Mouse (Mus musculus) embryonic facial prominence, embryonic 12.5 days (tissue): ENCODE measurements around the gene Mars. TPM values are rescaled to one million over a fixed set of nuclear protein-coding genes. Genes with fewer than 3 reads are reported as not detected.

Experiments used
- ATAC-seq: fragments of 200-750 bp; cut with Nextera tagmentation; 2 replicates; pipeline ENCODE4 v1.8.0; 2017; ENCODE audit not compliant: insufficient number of reproducible peaks, insufficient read depth, low FRiP score, low TSS enrichment
- H3K27ac ChIP-seq: fragments of 300-500 bp; sonication (generic); 2 replicates; pipeline ENCODE4 v1.5.1; 2016; ENCODE audit warnings: mild to moderate bottlenecking
- H3K27me3 ChIP-seq: fragments of 300-500 bp; sonication (generic); 2 replicates; pipeline ENCODE4 v1.6.1; 2016; ENCODE audit warnings: mild to moderate bottlenecking, moderate library complexity
- H3K36me3 ChIP-seq: fragments of 300-500 bp; sonication (generic); 2 replicates; pipeline ENCODE4 v1.6.1; 2016; ENCODE audit warnings: mild to moderate bottlenecking
- H3K4me1 ChIP-seq: fragments of 300-500 bp; sonication (generic); 2 replicates; pipeline ENCODE4 v1.6.1; 2016
- H3K4me2 ChIP-seq: fragments of 300-500 bp; sonication (generic); replicated peaks from 2 replicates; pipeline ENCODE4 v1.6.1; 2016; ENCODE audit warnings: mild to moderate bottlenecking, moderate library complexity
- H3K4me3 ChIP-seq: fragments of 300-500 bp; sonication (generic); 2 replicates; pipeline ENCODE4 v1.5.1; 2016; ENCODE audit warnings: mild to moderate bottlenecking
- H3K9ac ChIP-seq: fragments of 300-500 bp; sonication (generic); 2 replicates; pipeline ENCODE4 v1.6.1; 2016; ENCODE audit warnings: mild to moderate bottlenecking, moderate library complexity
- H3K9me3 ChIP-seq: fragments of 300-500 bp; sonication (generic); 2 replicates; pipeline ENCODE4 v1.6.1; 2016; ENCODE audit warnings: mild to moderate bottlenecking, moderate library complexity
- WGBS: fragments of 180-500 bp; shearing (Covaris S2); methylation state at CpG from one replicate; pipeline ENCODE4 v1.1.7; 2016; 5-methylcytosine and 5-hydroxymethylcytosine counted together
- polyA plus RNA-seq: library from polyadenylated mRNA; unstranded; fragments of >200 nt; fragmentation: Nextera tagmentation; extraction: Ambion mirVana; gene quantifications from 2 replicates; pipeline ENCODE4 v1.2.1, GENCODE M21; 2016

Mars gene
- 138 and 142 TPM in 2 replicates for polyA plus RNA-seq

DNA sequence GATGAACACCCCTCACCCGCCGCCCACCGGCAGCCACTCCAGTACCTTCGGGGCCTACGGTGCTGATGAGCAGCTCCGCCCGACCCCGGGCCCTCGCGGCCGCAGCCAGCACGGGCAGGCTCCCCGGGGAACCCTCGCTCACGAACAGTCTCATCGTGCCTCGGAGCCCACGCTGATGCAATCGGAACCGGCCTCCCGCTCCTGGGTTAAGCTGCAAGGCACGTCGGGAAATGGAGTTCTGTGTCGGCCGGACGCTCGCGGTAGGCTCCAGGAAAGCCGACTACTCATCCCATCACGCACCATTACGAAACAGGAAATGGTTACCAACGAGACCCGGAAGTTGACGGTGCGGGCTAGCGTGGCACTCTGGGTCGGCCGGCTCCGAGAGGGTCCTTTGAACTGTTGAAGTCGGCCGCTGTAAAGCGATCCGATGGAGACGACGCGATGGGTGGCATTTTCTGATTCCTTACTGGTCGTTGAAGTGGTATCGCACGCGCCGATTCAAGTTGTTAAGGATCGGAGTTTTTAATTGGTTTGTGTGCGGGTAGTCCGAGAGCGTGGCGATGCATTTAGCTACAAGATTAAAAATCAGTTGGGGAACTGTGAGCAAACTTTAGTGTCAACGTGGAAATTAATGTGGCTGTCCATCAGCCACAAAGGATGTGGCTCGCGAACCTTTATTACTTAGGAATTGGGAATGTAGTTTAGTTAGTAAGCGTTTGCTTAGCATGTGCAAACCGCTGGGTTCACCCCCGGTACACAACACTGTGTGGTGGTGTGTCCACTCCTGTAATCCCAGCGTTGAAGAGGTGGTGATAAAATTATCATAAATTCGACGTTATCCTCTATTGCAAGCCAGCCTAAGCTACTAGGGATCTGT is at the start of gene Mars:
Mars (minus strand) TSS at position 311 of the 880 bp plus-strand sequence.
- Histone ChIP-seq H3K9ac (peak within 1 kb of the TSS; percentile 78), H3K36me3 (peaks cover 26% of the 10 kb centered on the region), H3K27ac (peak within 1 kb of the TSS; percentile 58), H3K9me3 (no peaks in the 10 kb centered on the region), H3K27me3 (no peaks in the 10 kb centered on the region), H3K4me3 (peak within 1 kb of the TSS; percentile 84), H3K4me1 (peaks cover 10% of the 10 kb centered on the region), H3K4me2 (peak within 1 kb of the TSS; percentile 77)
- WGBS = under 1% methylated on average over 65 of the region's 65 CpGs
- peak; percentile 93 for ATAC-seq

DNA sequence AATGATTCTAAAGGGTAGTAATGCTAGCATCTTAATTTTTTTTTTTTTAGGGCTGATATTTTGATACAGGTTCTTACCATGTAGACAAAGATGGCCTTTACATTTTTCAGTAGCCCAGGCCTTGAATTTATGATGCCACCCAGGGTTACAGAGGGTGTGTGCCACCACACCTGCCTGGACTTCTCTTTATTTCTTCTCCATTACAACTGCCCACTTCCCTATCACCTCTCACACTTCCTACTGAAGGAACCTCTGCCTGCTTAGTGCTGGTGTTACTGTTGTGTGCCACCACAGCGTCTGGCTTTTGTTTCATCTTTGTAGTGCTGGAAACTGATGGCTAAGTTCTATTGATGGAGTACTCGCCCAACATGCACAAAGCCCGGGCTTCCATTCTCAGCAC is 49.1 kb upstream of the Mars start:
- Histone ChIP-seq H3K36me3 (no peaks in the 10 kb centered on the region), H3K9me3 (no peaks in the 10 kb centered on the region), H3K9ac (no peak overlapping the region), H3K4me2 (no peak overlapping the region), H3K27ac (no peak overlapping the region), H3K4me3 (no peak overlapping the region), H3K27me3 (no peaks in the 10 kb centered on the region), H3K4me1 (no peaks in the 10 kb centered on the region)
- WGBS = 81% methylated on average over 3 of the region's 3 CpGs
- no peak for ATAC-seq

DNA sequence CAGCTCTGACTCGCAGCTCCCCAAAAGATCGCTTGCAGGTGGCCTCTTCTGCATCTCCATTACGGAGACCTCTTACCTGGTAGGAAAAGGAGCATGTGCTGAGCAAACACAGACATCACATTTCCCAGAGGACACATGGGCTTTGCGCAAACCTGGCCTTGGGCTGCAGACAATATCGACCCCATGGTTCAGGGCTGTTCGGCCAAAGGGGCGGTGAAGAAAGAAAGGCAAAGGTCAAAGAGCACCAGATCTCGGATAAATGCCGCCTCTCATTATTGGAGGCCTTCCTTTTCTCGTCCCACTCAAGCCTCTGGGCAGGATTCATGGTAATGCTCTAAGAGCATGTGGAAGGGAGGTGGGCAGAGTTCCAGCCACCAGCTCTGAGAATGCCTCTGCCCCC is 43.8 kb upstream of the Mars start:
- H3K9me3 ChIP-seq = no peaks in the 10 kb centered on the region
- no peaks in the 10 kb centered on the region for H3K4me1 ChIP-seq
- 0 out of 2 replicates have a peak, but pooled peaks cover 5% of the 10 kb centered on the region for H3K27me3 ChIP-seq
- H3K27ac ChIP-seq = no peak overlapping the region
- ATAC-seq = no peak
- H3K4me2 ChIP-seq = no peak overlapping the region
- no peak overlapping the region for H3K4me3 ChIP-seq
- H3K9ac ChIP-seq = no peak overlapping the region
- no peaks in the 10 kb centered on the region for H3K36me3 ChIP-seq
- 51% methylated on average over 10 of the region's 10 CpGs for WGBS

DNA sequence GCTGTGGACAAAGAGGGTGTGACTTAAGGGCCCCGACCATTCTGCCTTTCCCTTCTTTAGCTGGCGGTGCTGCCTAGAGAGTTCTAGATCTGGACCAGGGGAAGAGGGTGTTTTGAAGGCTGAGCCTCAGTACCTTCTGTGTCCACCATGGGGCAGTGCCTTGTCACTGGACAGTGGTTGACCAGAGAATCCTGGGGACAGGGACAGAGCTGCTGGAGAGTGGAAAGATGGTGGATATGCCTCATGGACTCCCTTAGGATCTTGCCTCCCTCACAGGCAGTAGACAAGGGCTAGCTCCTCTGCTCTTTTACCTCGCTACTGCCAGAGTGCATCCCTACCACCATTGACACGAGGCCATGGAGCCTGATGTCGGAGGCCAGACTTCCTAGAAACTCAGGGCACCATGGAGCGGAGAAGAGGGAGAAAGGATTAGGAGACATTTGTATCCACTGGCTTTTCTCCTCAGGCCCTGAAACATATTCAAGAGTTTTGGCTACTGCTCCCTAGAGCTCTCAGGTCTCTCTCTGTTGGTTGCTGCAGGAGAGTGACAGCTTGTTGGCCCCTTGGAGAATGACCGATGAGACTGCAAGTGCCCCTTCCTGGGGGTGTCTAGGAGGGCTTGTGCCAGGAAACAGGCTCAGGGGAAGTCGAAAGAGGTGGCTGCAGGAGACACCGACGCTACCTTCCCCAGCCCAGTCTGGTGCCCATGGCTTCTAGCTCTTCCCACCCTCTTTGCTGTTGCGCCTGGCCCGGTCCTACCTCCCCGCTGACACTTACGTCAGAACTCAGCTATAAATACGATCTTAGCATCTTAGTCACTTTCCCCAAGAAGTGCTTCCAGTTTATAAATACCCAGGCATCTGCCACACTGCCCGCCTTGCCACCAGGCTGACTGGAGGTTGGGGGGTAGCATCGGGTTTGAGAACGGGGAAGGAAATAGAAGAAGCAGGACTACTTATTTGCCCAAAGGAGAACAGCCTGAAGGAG is 42.6 kb upstream of the Mars start, which contains the start of gene Inhbe:
Inhbe (minus strand) TSS at position 503 of the 987 bp plus-strand sequence.
- H3K36me3 ChIP-seq = no peaks in the 10 kb centered on the region
- no peaks in the 10 kb centered on the region for H3K4me1 ChIP-seq
- no peak for ATAC-seq
- H3K27ac ChIP-seq = no peak within 1 kb of the TSS
- no peak within 1 kb of the TSS for H3K9ac ChIP-seq
- no peaks in the 10 kb centered on the region for H3K9me3 ChIP-seq
- no peak within 1 kb of the TSS for H3K4me3 ChIP-seq
- 87% methylated on average over 18 of the region's 18 CpGs for WGBS
- H3K27me3 ChIP-seq = 0 out of 2 replicates have a peak, but pooled peaks cover 8% of the 10 kb centered on the region
- no peak within 1 kb of the TSS for H3K4me2 ChIP-seq

DNA sequence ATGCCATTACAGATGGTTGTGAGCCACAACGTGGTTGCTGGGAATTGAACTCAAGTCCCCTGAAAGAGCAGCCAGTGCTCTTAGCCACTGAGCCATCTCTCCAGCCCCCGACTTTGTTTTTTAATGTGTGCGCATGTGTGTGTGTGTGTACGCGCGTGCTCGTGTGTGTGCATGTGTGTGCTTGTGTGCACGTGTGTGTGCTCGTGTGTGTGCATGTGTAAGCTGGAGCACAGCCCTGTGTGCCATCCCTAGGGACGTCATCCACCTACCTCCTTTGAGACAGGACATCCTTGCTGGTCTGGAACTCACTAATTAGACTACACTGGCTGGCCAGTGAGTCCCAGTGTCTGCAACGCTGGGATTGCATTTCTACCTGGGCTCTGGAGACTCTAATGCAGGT is 41.2 kb upstream of the Mars start:
- Histone ChIP-seq H3K4me3 (no peak overlapping the region), H3K27ac (no peak overlapping the region), H3K36me3 (no peaks in the 10 kb centered on the region), H3K27me3 (0 out of 2 replicates have a peak, but pooled peaks cover 8% of the 10 kb centered on the region), H3K4me2 (no peak overlapping the region), H3K9ac (no peak overlapping the region), H3K4me1 (no peaks in the 10 kb centered on the region), H3K9me3 (no peaks in the 10 kb centered on the region)
- ATAC-seq = no peak
- 86% methylated on average over 11 of the region's 11 CpGs for WGBS

DNA sequence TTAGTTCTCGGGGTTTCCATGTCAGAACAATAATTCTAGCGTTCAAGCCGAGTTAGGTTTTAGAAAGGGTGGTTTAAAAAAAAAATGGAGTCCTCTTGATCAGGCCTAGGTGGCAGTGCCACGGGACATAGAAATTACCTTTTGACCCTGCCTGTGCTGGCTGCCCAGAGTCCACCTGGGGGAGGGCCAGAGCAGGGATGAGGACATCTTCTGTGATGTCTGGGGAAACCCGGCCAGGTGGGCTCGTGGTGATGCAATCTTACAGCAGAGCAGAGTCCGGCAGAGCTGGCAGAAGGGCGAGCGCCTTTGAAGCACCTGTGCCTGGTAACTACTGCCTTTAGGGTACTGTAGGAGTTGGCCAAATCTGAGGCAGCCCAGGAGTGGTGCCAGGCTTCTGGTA is 40.6 kb upstream of the Mars start:
- H3K4me2 ChIP-seq = no peak overlapping the region
- no peak overlapping the region for H3K27ac ChIP-seq
- H3K9me3 ChIP-seq = no peaks in the 10 kb centered on the region
- no peak overlapping the region for H3K4me3 ChIP-seq
- H3K9ac ChIP-seq = no peak overlapping the region
- ATAC-seq = no peak
- no peaks in the 10 kb centered on the region for H3K36me3 ChIP-seq
- WGBS = 86% methylated on average over 9 of the region's 9 CpGs
- 0 out of 2 replicates have a peak, but pooled peaks cover 8% of the 10 kb centered on the region for H3K27me3 ChIP-seq
- no peaks in the 10 kb centered on the region for H3K4me1 ChIP-seq

DNA sequence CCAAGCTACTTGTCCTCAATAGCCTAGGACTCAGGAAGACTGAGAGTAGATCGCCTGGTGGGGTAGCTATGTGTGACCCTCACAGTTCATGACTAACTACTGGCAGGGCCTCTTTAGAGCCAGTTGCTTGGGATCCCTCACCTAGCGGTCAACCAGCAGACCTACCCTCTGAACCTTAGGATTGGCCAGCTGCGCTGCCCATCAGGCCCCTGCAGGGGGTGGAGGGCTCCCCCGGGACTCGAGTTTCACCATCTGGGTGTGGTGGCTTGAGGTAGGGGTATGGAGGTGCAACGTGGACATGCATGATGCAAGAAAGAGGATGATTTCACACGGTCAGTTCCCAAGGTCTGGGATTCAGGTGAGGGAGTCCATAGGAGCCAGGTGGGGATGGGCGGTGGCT is 40.1 kb upstream of the Mars start:
- Histone ChIP-seq H3K4me3 (no peak overlapping the region), H3K36me3 (no peaks in the 10 kb centered on the region), H3K4me1 (no peaks in the 10 kb centered on the region), H3K9ac (no peak overlapping the region), H3K9me3 (no peaks in the 10 kb centered on the region), H3K27me3 (0 out of 2 replicates have a peak, but pooled peaks cover 8% of the 10 kb centered on the region), H3K27ac (no peak overlapping the region), H3K4me2 (no peak overlapping the region)
- ATAC-seq = no peak
- 72% methylated on average over 8 of the region's 8 CpGs for WGBS

DNA sequence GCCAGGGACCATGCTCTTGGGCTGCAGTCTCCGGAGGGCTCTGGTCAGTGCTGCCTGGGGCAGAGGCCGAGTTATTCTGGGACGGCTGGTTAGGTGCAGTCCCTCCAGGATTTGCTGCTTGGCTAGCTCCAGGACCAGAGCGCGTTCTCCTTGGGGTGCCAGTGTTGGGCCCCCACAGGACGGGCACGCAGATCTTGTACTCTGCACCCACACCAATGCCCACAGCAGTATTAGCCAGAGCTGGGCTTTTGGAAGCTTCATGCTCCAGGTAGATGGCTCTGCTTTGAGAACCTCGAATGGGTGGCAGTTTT is 39.7 kb upstream of the Mars start:
- WGBS = 84% methylated on average over 8 of the region's 8 CpGs
- H3K4me1 ChIP-seq = no peaks in the 10 kb centered on the region
- no peaks in the 10 kb centered on the region for H3K9me3 ChIP-seq
- H3K9ac ChIP-seq = peak overlapping the region; percentile 29; the same call in 1 of the 2 replicates
- H3K4me2 ChIP-seq = peak overlapping the region; percentile 52
- 0 out of 2 replicates have a peak, but pooled peaks cover 8% of the 10 kb centered on the region for H3K27me3 ChIP-seq
- no peak for ATAC-seq
- no peak overlapping the region for H3K4me3 ChIP-seq
- no peak overlapping the region for H3K27ac ChIP-seq
- H3K36me3 ChIP-seq = no peaks in the 10 kb centered on the region

DNA sequence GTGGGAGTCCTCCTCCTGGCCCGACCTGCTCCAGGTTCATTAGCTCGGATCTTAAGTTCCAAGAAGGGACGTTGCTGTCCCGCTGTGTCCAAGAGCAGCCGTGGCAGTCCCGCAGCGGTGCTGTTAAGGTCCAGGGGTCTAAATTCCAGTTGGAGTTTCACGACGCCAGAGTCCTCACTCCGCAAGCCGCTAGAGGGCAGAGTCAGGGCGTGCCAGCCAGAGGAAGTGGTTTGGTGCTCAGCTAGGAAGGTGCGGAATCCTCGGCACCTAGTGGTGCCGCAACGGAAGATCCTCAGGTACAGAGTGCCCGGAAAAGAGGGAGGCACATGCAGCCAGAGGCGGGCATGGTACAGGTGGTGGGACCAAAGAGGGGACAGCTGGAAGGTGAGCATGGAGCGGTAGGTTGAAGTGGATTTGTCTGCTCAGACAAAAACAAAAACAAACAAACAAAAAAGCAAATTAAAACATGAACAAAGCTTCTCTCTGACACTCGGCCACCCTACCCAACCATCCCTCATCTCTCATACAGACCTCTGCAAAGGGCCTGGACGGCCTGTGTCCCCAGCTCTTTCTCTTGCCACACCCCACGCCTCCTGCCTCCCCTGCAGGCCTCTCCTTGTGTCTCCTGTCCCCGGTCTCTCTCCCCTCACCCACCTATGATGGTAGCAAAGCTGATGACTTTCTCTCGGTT is 39.2 kb upstream of the Mars start:
- no peaks in the 10 kb centered on the region for H3K36me3 ChIP-seq
- H3K4me1 ChIP-seq = no peaks in the 10 kb centered on the region
- no peaks in the 10 kb centered on the region for H3K9me3 ChIP-seq
- ATAC-seq = peak; percentile 65
- no peak overlapping the region for H3K27ac ChIP-seq
- H3K4me3 ChIP-seq = peak overlapping the region; percentile 23; the same call in 1 of the 2 replicates
- H3K27me3 ChIP-seq = 0 out of 2 replicates have a peak, but pooled peaks cover 8% of the 10 kb centered on the region
- peak overlapping the region; percentile 52 for H3K4me2 ChIP-seq
- 12% methylated on average over 24 of the region's 24 CpGs for WGBS
- H3K9ac ChIP-seq = peak overlapping the region; percentile 29; the same call in 1 of the 2 replicates

DNA sequence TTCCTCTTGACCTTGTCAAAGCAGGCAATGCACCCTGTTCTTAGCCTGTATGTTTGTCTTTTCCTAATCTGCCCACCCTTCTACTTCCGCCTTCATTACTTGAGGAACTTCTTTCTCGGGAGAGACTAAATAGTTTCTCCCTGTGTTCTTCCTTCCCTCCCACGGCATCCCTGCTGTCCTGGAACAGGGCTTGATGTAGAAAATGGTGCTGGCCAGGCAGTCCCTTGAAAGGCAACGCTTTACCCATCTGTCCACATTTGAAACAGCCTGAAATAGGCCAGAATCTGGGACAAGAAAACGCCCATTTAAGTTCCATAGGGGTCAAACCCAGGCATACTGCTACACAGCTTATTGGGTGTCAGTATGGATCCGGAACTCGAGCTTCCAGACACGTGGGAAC is 38.2 kb upstream of the Mars start:
- H3K4me2 ChIP-seq = no peak overlapping the region
- no peaks in the 10 kb centered on the region for H3K9me3 ChIP-seq
- no peaks in the 10 kb centered on the region for H3K36me3 ChIP-seq
- 0 out of 2 replicates have a peak, but pooled peaks cover 8% of the 10 kb centered on the region for H3K27me3 ChIP-seq
- H3K4me1 ChIP-seq = no peaks in the 10 kb centered on the region
- no peak for ATAC-seq
- no peak overlapping the region for H3K4me3 ChIP-seq
- no peak overlapping the region for H3K27ac ChIP-seq
- no peak overlapping the region for H3K9ac ChIP-seq
- 74% methylated on average over 8 of the region's 8 CpGs for WGBS

DNA sequence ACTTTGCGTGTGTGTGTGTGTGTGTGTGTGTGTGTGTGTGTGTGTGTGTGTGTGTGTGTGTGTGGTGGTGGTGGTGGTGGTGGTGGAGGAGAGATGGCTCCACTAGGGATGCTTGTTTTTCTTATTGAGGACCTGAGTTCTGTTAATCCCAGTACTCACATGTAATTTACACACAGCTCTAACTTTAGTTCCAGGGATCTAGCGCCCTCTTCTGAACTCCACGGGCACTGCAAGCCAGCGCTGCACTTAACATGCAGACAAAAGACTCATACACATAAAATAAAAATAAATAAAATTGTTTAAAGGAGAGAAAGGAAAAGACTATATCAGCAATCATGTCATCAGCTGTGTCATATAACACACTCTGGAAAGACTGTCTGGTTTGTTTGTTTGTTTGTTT is 37.4 kb upstream of the Mars start:
- 65% methylated on average over 4 of the region's 4 CpGs for WGBS
- H3K4me2 ChIP-seq = no peak overlapping the region
- H3K4me1 ChIP-seq = no peaks in the 10 kb centered on the region
- no peaks in the 10 kb centered on the region for H3K9me3 ChIP-seq
- no peaks in the 10 kb centered on the region for H3K36me3 ChIP-seq
- H3K27me3 ChIP-seq = 0 out of 2 replicates have a peak, but pooled peaks cover 8% of the 10 kb centered on the region
- H3K4me3 ChIP-seq = no peak overlapping the region
- no peak overlapping the region for H3K27ac ChIP-seq
- no peak for ATAC-seq
- H3K9ac ChIP-seq = no peak overlapping the region
